Mouse (Mus musculus) neural tube, embryonic 13.5 days (tissue): ENCODE data around the gene Folr1. TPM values are rescaled to one million over a fixed set of nuclear protein-coding genes. Genes with fewer than 3 reads are reported as not detected.

Source experiments
- ATAC-seq: fragments of 200-750 bp; cut with Nextera tagmentation; 2 replicates; pipeline ENCODE4 v1.8.0; 2017; ENCODE audit warnings: low read depth, mild to moderate bottlenecking, moderate TSS enrichment, moderate library complexity
- H3K27ac ChIP-seq: fragments of 300-500 bp; sonication (generic); replicated peaks from 2 replicates; pipeline ENCODE4 v1.5.1; 2015; ENCODE audit warnings: moderate library complexity, mild to moderate bottlenecking, inconsistent platforms
- H3K27me3 ChIP-seq: fragments of 300-500 bp; sonication (generic); 2 replicates; pipeline ENCODE4 v1.6.1; 2015; ENCODE audit warnings: mild to moderate bottlenecking, inconsistent platforms
- H3K36me3 ChIP-seq: fragments of 300-500 bp; sonication (generic); 2 replicates; pipeline ENCODE4 v1.6.1; 2015; ENCODE audit warnings: mild to moderate bottlenecking, inconsistent platforms
- H3K4me1 ChIP-seq: fragments of 300-500 bp; sonication (generic); replicated peaks from 2 replicates; pipeline ENCODE4 v1.6.1; 2015; ENCODE audit warnings: inconsistent platforms
- H3K4me2 ChIP-seq: fragments of 300-500 bp; sonication (generic); 2 replicates; pipeline ENCODE4 v1.6.1; 2015; ENCODE audit warnings: inconsistent platforms, mild to moderate bottlenecking, moderate library complexity
- H3K4me3 ChIP-seq: fragments of 300-500 bp; sonication (generic); 2 replicates; pipeline ENCODE4 v1.5.1; 2015; ENCODE audit warnings: mild to moderate bottlenecking, inconsistent platforms
- H3K9ac ChIP-seq: fragments of 300-500 bp; sonication (generic); 2 replicates; pipeline ENCODE4 v1.6.1; 2015; ENCODE audit warnings: moderate library complexity, mild to moderate bottlenecking, inconsistent platforms
- H3K9me3 ChIP-seq: fragments of 300-500 bp; sonication (generic); 2 replicates; pipeline ENCODE4 v1.6.1; 2016; ENCODE audit warnings: inconsistent platforms
- WGBS: fragments of 180-500 bp; shearing (Covaris S2); methylation state at CpG from one replicate; pipeline ENCODE4 v1.1.7; 2015; 5-methylcytosine and 5-hydroxymethylcytosine counted together
- polyA plus RNA-seq: library from polyadenylated mRNA; unstranded; fragments of >200 nt; fragmentation: Nextera tagmentation; extraction: Ambion mirVana; gene quantifications from 2 replicates; pipeline ENCODE4 v1.2.1, GENCODE M21; 2015

The Folr1 gene
- polyA plus RNA-seq, result 0.77 and 4.3 TPM in 2 replicates

DNA sequence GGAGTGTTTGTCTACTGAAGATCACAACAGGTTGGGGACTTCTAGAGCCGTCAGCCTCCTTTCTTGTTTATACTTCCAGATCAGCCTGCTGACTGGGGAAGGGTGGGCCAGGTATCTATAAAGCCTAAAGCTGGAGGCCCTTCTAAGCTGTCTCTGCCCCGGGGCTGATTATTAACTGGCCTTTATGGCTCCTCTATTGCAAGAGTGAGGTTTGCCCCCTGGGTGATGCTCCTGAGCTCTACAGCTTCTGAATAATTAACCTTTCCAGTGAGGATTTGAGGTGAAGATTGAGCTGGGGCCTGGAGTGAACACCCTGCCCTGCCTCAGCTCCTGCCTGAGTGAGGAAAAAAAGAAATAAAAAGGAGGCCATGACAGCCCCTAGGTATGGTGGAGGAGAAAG is at the start of gene Folr1:
Gene Folr1, minus strand, starts transcription at position 160 of the 400 bp plus-strand sequence.
- Histone ChIP-seq H3K27me3 (no peaks in the 10 kb centered on the region), H3K36me3 (no peaks in the 10 kb centered on the region), H3K27ac (no peak within 1 kb of the TSS), H3K4me1 (no peaks in the 10 kb centered on the region), H3K9me3 (no peaks in the 10 kb centered on the region), H3K4me3 (no peak within 1 kb of the TSS), H3K9ac (no peak within 1 kb of the TSS), H3K4me2 (no peak within 1 kb of the TSS)
- no peak for ATAC-seq
- WGBS, result 23% methylated on average over 2 of the region's 2 CpGs

DNA sequence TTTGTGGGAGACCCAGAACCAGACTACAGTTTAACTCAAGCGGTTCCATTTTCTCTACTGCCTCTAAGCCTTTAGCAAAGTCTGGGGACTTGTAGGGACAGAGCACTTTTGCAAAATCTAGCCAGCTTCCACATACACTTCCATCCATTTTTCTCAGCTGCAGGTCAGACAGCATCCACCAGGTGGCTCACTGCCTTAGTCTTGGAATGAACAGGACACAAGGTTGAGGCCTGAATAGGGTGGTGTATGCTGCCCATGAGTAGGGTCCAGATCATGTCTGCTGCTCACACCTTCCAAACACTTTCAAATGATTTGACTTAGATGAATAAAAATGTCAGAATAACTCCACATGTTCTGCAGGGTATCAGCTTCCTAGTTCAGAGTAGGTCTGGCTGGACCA is 47.5 kb upstream of the Folr1 start:
- peaks cover 24% of the 10 kb centered on the region for H3K36me3 ChIP-seq
- H3K4me2 ChIP-seq, result no peak overlapping the region
- no peaks in the 10 kb centered on the region for H3K4me1 ChIP-seq
- no peak overlapping the region for H3K27ac ChIP-seq
- H3K9ac ChIP-seq, result no peak overlapping the region
- H3K9me3 ChIP-seq, result no peaks in the 10 kb centered on the region
- WGBS, result 23% methylated on average over 1 of the region's 1 CpGs
- ATAC-seq, result peak; percentile 74
- no peak overlapping the region for H3K4me3 ChIP-seq
- H3K27me3 ChIP-seq, result no peaks in the 10 kb centered on the region

DNA sequence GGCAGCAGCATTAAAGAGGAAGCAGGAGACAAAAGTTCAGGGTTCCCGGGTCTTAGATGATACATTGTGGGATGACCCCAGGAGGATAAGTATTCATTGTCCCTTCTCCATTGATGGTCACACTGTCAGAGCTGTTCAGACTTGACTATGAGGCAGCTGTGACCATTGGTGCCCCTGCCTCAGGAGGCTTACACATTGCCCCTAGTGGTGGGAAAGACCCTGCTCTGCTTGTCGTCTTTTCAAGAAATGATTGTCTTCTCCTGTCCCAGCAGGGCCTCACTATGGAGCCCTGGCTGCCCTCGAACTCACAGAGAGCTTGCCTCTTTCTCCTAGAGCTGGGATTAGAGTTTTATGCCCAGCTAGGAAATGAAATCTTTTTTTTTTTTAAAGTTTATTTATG is 41.4 kb upstream of the Folr1 start:
- H3K4me1 ChIP-seq, result peaks cover 17% of the 10 kb centered on the region
- no peak for ATAC-seq
- H3K4me2 ChIP-seq, result no peak overlapping the region
- no peak overlapping the region for H3K9ac ChIP-seq
- WGBS, result 67% methylated on average over 3 of the region's 3 CpGs
- H3K4me3 ChIP-seq, result no peak overlapping the region
- peaks cover 62% of the 10 kb centered on the region for H3K36me3 ChIP-seq
- no peaks in the 10 kb centered on the region for H3K9me3 ChIP-seq
- H3K27me3 ChIP-seq, result no peaks in the 10 kb centered on the region
- H3K27ac ChIP-seq, result no peak overlapping the region

DNA sequence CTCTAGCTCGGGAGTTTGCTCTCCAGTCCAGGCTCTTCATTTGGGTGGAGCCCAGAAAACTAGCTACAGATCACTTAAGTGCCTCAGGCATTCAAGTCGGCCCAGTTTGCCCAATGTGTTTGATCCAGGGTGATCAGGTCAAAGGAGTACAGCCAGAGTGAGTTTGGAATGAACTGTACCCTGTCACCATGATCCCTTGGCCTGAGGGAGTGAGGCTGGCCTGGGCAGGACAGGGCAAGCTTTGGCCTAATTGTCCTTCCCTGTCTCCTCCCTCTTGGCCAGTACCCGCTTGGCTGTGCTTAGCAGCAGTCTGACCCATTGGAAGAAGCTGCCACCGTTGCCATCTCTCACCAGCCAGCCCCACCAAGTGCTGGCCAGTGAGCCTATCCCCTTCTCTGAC is 39.5 kb upstream of the Folr1 start:
- H3K4me2 ChIP-seq, result no peak overlapping the region
- H3K4me3 ChIP-seq, result no peak overlapping the region
- H3K36me3 ChIP-seq, result peaks cover 59% of the 10 kb centered on the region
- peaks cover 28% of the 10 kb centered on the region for H3K4me1 ChIP-seq
- 86% methylated on average over 4 of the region's 4 CpGs for WGBS
- H3K9me3 ChIP-seq, result no peaks in the 10 kb centered on the region
- no peak overlapping the region for H3K27ac ChIP-seq
- no peak for ATAC-seq
- no peak overlapping the region for H3K9ac ChIP-seq
- H3K27me3 ChIP-seq, result no peaks in the 10 kb centered on the region

DNA sequence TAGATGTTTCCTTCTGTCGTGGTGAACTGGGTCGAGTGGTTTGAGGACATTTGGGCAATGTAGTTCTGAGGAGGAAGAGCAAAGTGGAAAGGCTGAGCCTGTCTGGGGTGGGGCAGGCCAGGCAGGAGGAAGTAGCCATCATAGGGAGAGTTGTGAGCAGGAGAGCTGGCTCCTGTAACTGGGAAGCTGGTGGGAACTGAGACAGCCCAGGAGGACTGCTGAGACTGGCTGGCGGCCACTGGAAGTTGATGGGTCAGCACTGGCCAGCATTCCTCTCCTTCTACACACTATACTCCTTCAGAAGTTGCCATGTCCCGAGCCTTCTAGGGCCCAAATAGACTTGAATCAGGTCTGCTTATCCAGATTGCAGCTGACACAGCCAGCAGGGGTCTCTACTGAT is 37.8 kb upstream of the Folr1 start:
- no peak overlapping the region for H3K4me2 ChIP-seq
- H3K4me1 ChIP-seq, result peaks cover 33% of the 10 kb centered on the region
- no peak for ATAC-seq
- 86% methylated on average over 4 of the region's 4 CpGs for WGBS
- no peak overlapping the region for H3K27ac ChIP-seq
- H3K36me3 ChIP-seq, result peaks cover 41% of the 10 kb centered on the region
- no peak overlapping the region for H3K4me3 ChIP-seq
- H3K9me3 ChIP-seq, result no peaks in the 10 kb centered on the region
- peak overlapping the region; percentile 47; the same call in 1 of the 2 replicates for H3K9ac ChIP-seq
- no peaks in the 10 kb centered on the region for H3K27me3 ChIP-seq

DNA sequence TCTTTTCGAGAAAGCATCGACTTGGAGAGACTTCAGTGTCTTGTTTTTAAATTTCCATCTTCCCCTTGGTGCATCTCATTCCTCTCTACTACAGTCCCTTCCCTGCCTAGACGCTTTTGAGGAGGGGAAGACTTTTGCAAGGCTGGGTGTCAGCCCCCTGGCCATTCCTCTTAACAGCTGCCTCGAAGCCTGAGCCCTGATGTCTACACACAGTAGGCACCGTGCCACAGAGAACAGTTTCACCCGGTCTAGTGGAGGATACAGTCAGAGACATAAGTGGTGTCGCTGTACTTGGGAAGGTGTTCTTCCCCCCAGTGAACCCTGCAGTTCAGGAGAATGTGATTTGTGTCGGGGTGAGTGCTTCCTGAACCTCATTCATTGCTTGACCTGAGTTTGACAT is 36.1 kb upstream of the Folr1 start:
- WGBS, result 74% methylated on average over 8 of the region's 8 CpGs

DNA sequence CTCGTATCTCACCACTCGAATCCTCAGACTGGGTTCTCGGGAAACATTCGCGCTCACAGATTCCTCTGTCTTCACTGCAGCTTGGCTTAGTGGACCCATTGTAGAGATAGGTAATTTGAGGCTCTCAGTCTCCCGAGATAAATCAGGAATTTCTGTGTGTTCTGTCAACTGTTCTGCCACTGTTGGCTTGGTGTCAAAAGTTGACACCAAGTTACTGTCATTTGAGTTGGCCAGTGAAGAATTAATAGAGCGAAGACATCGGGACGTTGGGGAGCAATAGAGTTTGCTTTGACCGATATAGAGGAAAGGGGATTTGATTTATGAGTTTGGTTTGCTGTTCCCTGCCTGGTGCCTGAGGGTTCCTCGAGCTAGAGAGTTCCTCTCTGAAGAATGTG is 35.7 kb upstream of the Folr1 start, which contains the start of gene Tomt:
Gene Tomt, minus strand, starts transcription at position 73 of the 395 bp plus-strand sequence.
- Histone ChIP-seq H3K4me2 (peak within 1 kb of the TSS; percentile 75), H3K36me3 (peaks cover 36% of the 10 kb centered on the region), H3K9me3 (no peaks in the 10 kb centered on the region), H3K27me3 (no peaks in the 10 kb centered on the region), H3K4me3 (peak within 1 kb of the TSS; percentile 85), H3K9ac (peak within 1 kb of the TSS; percentile 91), H3K4me1 (peaks cover 33% of the 10 kb centered on the region), H3K27ac (peak within 1 kb of the TSS; percentile 97)
- no peak for ATAC-seq
- WGBS, result 16% methylated on average over 11 of the region's 11 CpGs

More for the DNA sequence above, 36.1 kb upstream of the Folr1 start:
- H3K4me2 ChIP-seq, result peak overlapping the region; percentile 75
- H3K4me3 ChIP-seq, result peak overlapping the region; percentile 85
- H3K36me3 ChIP-seq, result peaks cover 36% of the 10 kb centered on the region
- H3K9me3 ChIP-seq, result no peaks in the 10 kb centered on the region
- ATAC-seq, result no peak
- H3K9ac ChIP-seq, result peak overlapping the region; percentile 91
- no peaks in the 10 kb centered on the region for H3K27me3 ChIP-seq
- peaks cover 33% of the 10 kb centered on the region for H3K4me1 ChIP-seq
- 0 out of 2 replicates have a peak overlapping the region, but pooled peaks have one; percentile 97 for H3K27ac ChIP-seq

DNA sequence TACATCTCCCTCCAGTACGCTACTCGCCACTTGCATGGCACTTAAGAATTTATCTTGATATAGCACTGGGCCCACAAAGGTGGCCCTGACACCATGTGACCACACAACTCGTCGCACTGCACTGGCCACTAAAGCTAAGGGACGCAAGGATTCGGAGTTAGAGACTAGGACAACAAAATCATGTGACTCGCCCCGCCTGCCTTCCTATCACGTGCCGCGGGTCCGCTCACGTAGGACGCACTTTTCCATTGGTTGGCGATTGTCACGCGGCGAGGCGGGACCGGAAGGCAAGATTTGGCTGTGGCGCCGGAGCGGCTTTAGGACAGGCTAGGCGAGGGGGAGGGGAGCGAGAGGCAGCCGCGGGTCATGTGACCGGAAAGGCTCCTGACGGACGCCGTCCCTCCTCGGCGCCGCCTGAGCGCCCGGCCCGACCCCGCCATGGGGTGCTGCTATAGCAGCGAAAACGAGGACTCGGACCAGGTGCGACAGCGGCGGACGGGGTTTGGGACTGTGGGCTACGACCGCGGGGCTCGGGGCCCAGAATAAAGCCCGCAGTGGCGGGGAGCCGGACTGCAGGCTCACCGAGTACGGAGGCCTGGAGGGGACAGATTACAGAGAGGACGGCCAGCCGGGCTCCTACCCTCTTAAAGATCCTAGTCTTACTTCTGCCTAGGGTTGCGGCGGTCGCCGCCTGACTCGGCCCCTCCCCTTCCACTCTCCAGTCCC is 35.1 kb upstream of the Folr1 start, which contains the start of gene Lamtor1:
Gene Lamtor1, plus strand, starts transcription at position 344 of the 726 bp plus-strand sequence.
- Histone ChIP-seq H3K9ac (peak within 1 kb of the TSS; percentile 91), H3K4me1 (peaks cover 33% of the 10 kb centered on the region), H3K4me2 (peak within 1 kb of the TSS; percentile 75), H3K4me3 (peak within 1 kb of the TSS; percentile 85), H3K9me3 (no peaks in the 10 kb centered on the region), H3K27ac (peak within 1 kb of the TSS; percentile 97), H3K27me3 (no peaks in the 10 kb centered on the region), H3K36me3 (peaks cover 35% of the 10 kb centered on the region)
- under 1% methylated on average over 60 of the region's 61 CpGs for WGBS
- ATAC-seq, result peak; percentile 97

DNA sequence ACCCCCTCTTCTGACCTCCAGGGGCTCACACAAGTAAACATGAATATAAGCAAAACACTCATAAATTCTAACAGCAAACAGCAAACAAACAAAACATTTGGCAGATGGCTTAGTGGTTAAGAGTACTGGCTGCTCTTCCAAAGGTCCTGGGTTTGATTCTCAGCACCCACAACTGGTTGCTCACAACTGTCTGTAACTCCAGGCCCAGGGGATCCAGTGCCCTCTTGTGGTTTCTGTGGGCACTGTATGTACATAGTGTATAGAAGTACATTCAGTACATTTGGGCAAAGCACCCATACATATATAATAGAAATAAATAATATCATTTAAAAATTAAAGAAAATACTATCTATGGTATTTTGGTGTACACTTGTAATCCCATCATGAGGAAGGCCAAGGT is 32.3 kb upstream of the Folr1 start:
- Histone ChIP-seq H3K4me1 (peaks cover 25% of the 10 kb centered on the region), H3K36me3 (peaks cover 26% of the 10 kb centered on the region), H3K9me3 (no peaks in the 10 kb centered on the region), H3K4me3 (no peak overlapping the region), H3K4me2 (no peak overlapping the region), H3K27ac (no peak overlapping the region), H3K9ac (no peak overlapping the region), H3K27me3 (no peaks in the 10 kb centered on the region)
- no peak for ATAC-seq

DNA sequence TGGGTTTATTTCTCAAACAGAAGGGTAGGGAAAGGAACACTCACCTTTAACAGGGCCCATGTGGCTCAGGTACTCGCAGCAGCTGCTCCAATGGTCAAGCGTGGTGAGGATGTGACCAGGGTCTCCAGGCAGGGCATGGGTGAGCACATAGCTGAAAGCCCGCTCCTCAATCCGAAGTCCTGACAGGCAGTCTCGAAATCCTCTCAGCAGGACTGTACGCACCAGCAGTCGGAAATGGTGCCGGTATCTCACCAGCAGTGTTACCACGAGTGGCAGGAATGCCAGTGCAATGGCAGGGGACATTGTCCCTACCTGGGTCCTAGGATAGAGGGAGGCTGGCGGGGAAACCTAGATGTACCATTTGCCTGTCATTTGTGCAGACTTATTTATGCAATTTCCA is 31.4 kb upstream of the Folr1 start:
- Histone ChIP-seq H3K4me2 (no peak overlapping the region), H3K4me3 (no peak overlapping the region), H3K36me3 (peaks cover 26% of the 10 kb centered on the region), H3K4me1 (peaks cover 21% of the 10 kb centered on the region), H3K9me3 (no peaks in the 10 kb centered on the region), H3K27me3 (no peaks in the 10 kb centered on the region), H3K27ac (no peak overlapping the region), H3K9ac (no peak overlapping the region)
- no peak for ATAC-seq
- WGBS, result 97% methylated on average over 10 of the region's 10 CpGs

DNA sequence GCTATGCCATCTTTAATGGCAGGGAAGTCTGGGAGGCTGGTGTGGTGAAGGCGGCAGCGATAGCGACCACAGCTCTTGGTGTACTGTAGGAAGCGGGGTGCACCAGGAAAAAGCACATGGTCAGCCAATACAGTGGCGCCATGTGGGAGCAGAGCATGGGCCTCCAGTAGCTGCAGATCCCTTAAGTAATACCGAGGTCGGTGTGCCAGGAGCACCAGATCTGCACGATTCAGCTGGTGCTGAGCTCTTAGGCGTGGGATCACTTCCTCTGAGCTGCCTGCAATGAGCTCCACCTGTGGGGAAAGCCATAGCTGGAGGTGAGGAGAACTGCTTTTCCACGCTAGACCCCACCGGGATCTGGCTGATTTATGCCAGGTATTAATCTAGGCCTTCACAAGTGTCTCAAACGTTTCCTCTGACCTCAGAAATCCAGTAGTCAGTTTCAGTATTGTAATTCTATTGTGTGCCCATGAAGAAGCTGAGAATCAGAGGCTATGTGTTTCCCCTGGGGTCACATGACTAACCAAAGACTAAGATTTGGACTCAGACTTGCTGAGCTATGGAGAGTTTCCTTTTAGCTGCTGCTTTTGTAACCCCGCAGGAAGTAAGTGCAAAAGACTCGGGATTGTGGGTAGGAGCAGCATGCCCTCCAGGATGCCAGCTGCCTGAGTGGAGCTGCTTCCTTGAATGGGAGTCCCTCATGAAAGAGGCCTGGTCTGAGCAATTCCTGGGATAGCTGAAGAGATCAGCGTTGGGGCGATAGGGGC is 29.9 kb upstream of the Folr1 start:
- peaks cover 26% of the 10 kb centered on the region for H3K36me3 ChIP-seq
- H3K27me3 ChIP-seq, result no peaks in the 10 kb centered on the region
- H3K4me1 ChIP-seq, result peaks cover 14% of the 10 kb centered on the region
- H3K4me2 ChIP-seq, result no peak overlapping the region
- WGBS, result 91% methylated on average over 16 of the region's 16 CpGs
- ATAC-seq, result no peak
- no peak overlapping the region for H3K4me3 ChIP-seq
- no peak overlapping the region for H3K9ac ChIP-seq
- H3K27ac ChIP-seq, result no peak overlapping the region
- H3K9me3 ChIP-seq, result no peaks in the 10 kb centered on the region
